Mouse (Mus musculus) forebrain, embryonic 16.5 days (tissue): ENCODE data around the gene Nup43. TPM values are rescaled to one million over a fixed set of nuclear protein-coding genes. Genes with fewer than 3 reads are reported as not detected.
A peak's percentile ranks its signal among the peaks of the same experiment; 100 is the strongest.

Experiments
- ATAC-seq: fragments of 200-750 bp; cut with Nextera tagmentation; 2 replicates; pipeline ENCODE4 v1.8.0; 2017; ENCODE audit warnings: mild to moderate bottlenecking, moderate library complexity
- H3K27ac ChIP-seq: fragments of 300-500 bp; sonication (generic); 2 replicates; pipeline ENCODE4 v1.5.1; 2014; ENCODE audit warnings: low read length, control low read depth
- H3K27me3 ChIP-seq: fragments of 300-500 bp; sonication (generic); replicated peaks from 2 replicates; pipeline ENCODE4 v1.6.1; 2014; ENCODE audit warnings: low read length; ENCODE audit not compliant: control insufficient read depth, insufficient read depth
- H3K36me3 ChIP-seq: fragments of 300-500 bp; sonication (generic); 2 replicates; pipeline ENCODE4 v1.6.1; 2014; ENCODE audit not compliant: control insufficient read depth, insufficient read depth
- H3K4me1 ChIP-seq: fragments of 300-500 bp; sonication (generic); replicated peaks from 2 replicates; pipeline ENCODE4 v1.6.1; 2014; ENCODE audit warnings: low read length; ENCODE audit not compliant: control insufficient read depth, insufficient read depth
- H3K4me2 ChIP-seq: fragments of 300-500 bp; sonication (generic); 2 replicates; pipeline ENCODE4 v1.6.1; 2014; ENCODE audit warnings: mild to moderate bottlenecking, low read length, control low read depth
- H3K4me3 ChIP-seq: fragments of 300-500 bp; sonication (generic); replicated peaks from 2 replicates; pipeline ENCODE4 v1.5.1; 2014; ENCODE audit warnings: mild to moderate bottlenecking, low read length, control low read depth
- H3K9ac ChIP-seq: fragments of 300-500 bp; sonication (generic); replicated peaks from 2 replicates; pipeline ENCODE4 v1.6.1; 2014; ENCODE audit warnings: low read depth, low read length, control low read depth
- H3K9me3 ChIP-seq: fragments of 300-500 bp; sonication (generic); 2 replicates; pipeline ENCODE4 v1.6.1; 2016; ENCODE audit warnings: low read length; ENCODE audit not compliant: control insufficient read depth
- WGBS: fragments of 180-500 bp; shearing (Covaris S2); extraction: QIAGEN DNeasy Blood & Tissue Kit; methylation state at CpG from one replicate; pipeline ENCODE4 v1.1.7; 2014; 5-methylcytosine and 5-hydroxymethylcytosine counted together
- polyA plus RNA-seq: library from polyadenylated mRNA; unstranded; fragments of >200 nt; fragmentation: Nextera tagmentation; extraction: Ambion mirVana; gene quantifications from 2 replicates; pipeline ENCODE4 v1.2.1, GENCODE M21; 2015

The Nup43 gene
- polyA plus RNA-seq, 1 experiment from 2014 or later, result 37.0 TPM

DNA sequence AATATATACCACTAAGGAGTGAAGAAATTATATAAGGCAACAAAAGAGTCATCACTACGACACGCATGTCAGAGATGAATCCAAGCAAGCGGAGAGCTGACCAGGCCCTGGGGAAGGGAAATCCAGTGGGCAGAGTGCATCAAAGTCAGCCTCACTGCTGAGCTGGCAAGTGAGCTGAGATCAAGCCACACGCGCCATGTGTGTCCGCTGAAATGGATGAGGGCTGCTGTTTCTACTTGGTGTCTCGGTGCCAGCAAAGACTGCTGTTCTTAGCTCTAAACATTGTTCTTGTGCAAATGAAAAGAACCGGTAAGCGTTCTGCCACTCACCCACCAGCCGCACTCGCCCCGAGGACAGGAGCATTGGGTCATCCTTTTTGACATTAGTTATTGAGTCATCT, 26.9 kb upstream of the Nup43 start:
- Histone ChIP-seq H3K27me3 (no peaks in the 10 kb centered on the region), H3K4me1 (no peaks in the 10 kb centered on the region), H3K4me3 (no peak overlapping the region), H3K27ac (no peak overlapping the region), H3K4me2 (no peak overlapping the region), H3K9ac (no peak overlapping the region), H3K9me3 (no peaks in the 10 kb centered on the region), H3K36me3 (peaks cover 30% of the 10 kb centered on the region)
- WGBS, result 94% methylated on average over 12 of the region's 12 CpGs
- ATAC-seq, result no peak

- Histone ChIP-seq H3K4me3 (no peak overlapping the region), H3K9me3 (no peaks in the 10 kb centered on the region), H3K27me3 (no peaks in the 10 kb centered on the region), H3K36me3 (peaks cover 31% of the 10 kb centered on the region), H3K4me1 (no peaks in the 10 kb centered on the region), H3K4me2 (no peak overlapping the region), H3K27ac (no peak overlapping the region), H3K9ac (no peak overlapping the region)
- WGBS, result 72% methylated on average over 2 of the region's 2 CpGs
- no peak for ATAC-seq
These were observed 21.4 kb upstream of the Nup43 start for GRCm38 (mm10) chr10:7645911-7646310.

DNA sequence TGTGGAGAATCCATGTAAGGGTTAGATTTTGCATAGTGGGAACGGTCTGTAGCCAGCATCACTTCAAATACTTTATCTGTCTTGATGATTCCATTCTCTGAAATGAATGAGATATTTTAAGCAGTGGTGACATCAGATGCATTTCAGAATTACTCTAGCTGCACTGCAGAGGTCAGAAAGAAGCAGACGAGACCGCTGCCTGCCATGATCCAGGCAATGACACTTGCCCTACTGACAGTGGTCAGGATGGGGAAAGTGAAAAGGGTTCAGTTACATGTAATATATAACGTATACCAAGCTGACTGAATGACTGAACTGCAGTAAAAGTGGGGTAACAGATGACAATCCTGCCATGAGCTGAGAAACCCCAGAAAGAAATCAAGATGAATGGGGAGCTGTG, 18.2 kb upstream of the Nup43 start:
- Histone ChIP-seq H3K9ac (no peak overlapping the region), H3K4me1 (no peaks in the 10 kb centered on the region), H3K27ac (no peak overlapping the region), H3K27me3 (no peaks in the 10 kb centered on the region), H3K9me3 (no peaks in the 10 kb centered on the region), H3K4me3 (no peak overlapping the region), H3K4me2 (no peak overlapping the region), H3K36me3 (peaks cover 26% of the 10 kb centered on the region)
- no peak for ATAC-seq
- 92% methylated on average over 4 of the region's 4 CpGs for WGBS

GRCm38 (mm10) chr10:7651057-7651456, 16.2 kb upstream of the Nup43 start:
- Histone ChIP-seq H3K9me3 (no peaks in the 10 kb centered on the region), H3K9ac (no peak overlapping the region), H3K27me3 (no peaks in the 10 kb centered on the region), H3K27ac (no peak overlapping the region), H3K4me3 (no peak overlapping the region), H3K4me2 (no peak overlapping the region), H3K4me1 (no peaks in the 10 kb centered on the region), H3K36me3 (peaks cover 20% of the 10 kb centered on the region)
- ATAC-seq, result no peak
- 99% methylated on average over 2 of the region's 2 CpGs for WGBS

- Histone ChIP-seq H3K27me3 (no peaks in the 10 kb centered on the region), H3K36me3 (no peaks in the 10 kb centered on the region), H3K27ac (peak overlapping the region; percentile 88), H3K9me3 (no peaks in the 10 kb centered on the region), H3K4me1 (peaks cover 13% of the 10 kb centered on the region), H3K9ac (peak overlapping the region; percentile 82), H3K4me3 (peak overlapping the region; percentile 98), H3K4me2 (peak overlapping the region; percentile 90)
- WGBS, result under 1% methylated on average over 43 of the region's 44 CpGs
- peak; percentile 75 for ATAC-seq
These were observed 4.7 kb upstream of the Nup43 start for GRCm38 (mm10) chr10:7662471-7663141.

GRCm38 (mm10) chr10:7663159-7664026, 3.9 kb upstream of the Nup43 start:
- peaks cover 20% of the 10 kb centered on the region for H3K4me1 ChIP-seq
- WGBS, result under 1% methylated on average over 63 of the region's 64 CpGs
- H3K27ac ChIP-seq, result peak overlapping the region; percentile 88
- peak overlapping the region; percentile 90 for H3K4me2 ChIP-seq
- H3K27me3 ChIP-seq, result no peaks in the 10 kb centered on the region
- peak overlapping the region; percentile 82 for H3K9ac ChIP-seq
- peak; percentile 92 for ATAC-seq
- H3K9me3 ChIP-seq, result no peaks in the 10 kb centered on the region
- peak overlapping the region; percentile 98 for H3K4me3 ChIP-seq
- no peaks in the 10 kb centered on the region for H3K36me3 ChIP-seq

- peak overlapping the region; percentile 90 for H3K4me2 ChIP-seq
- peak overlapping the region; percentile 98 for H3K4me3 ChIP-seq
- peaks cover 22% of the 10 kb centered on the region for H3K4me1 ChIP-seq
- H3K36me3 ChIP-seq, result no peaks in the 10 kb centered on the region
- H3K27ac ChIP-seq, result no peak overlapping the region; the same call in 1 of the 2 replicates
- H3K9me3 ChIP-seq, result no peaks in the 10 kb centered on the region
- ATAC-seq, result no peak
- 73% methylated on average over 6 of the region's 6 CpGs for WGBS
- peak overlapping the region; percentile 82 for H3K9ac ChIP-seq
- no peaks in the 10 kb centered on the region for H3K27me3 ChIP-seq
These were observed 3.2 kb upstream of the Nup43 start for GRCm38 (mm10) chr10:7664027-7664526.

- Histone ChIP-seq H3K4me2 (no peak overlapping the region), H3K9me3 (no peaks in the 10 kb centered on the region), H3K9ac (no peak overlapping the region), H3K36me3 (no peaks in the 10 kb centered on the region), H3K27me3 (no peaks in the 10 kb centered on the region), H3K27ac (no peak overlapping the region), H3K4me1 (peaks cover 22% of the 10 kb centered on the region), H3K4me3 (no peak overlapping the region)
- WGBS, result 88% methylated on average over 1 of the region's 1 CpGs
- no peak for ATAC-seq
These were observed 2.4 kb upstream of the Nup43 start for GRCm38 (mm10) chr10:7664889-7665288.

DNA sequence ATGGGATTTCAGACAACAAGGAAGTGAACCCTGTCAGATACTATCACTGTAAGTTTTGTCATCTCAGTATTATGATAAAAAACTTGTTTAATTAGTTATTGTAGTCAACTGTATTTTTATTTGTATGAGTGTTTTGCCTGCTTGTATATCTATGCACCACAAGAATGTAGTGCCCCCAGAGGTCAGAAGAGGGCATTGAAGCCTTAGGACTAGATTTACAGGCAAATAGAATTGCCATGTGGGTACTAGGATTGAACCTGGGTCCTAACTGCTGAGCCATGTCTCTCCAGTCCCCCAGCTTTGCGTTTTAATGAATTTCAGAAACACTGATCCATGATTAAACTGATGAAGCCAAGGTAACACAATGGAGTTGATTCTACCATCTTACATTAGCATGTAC, 6.4 kb downstream of the Nup43 start:
- no peak overlapping the region for H3K4me3 ChIP-seq
- no peak overlapping the region for H3K4me2 ChIP-seq
- H3K27ac ChIP-seq, result no peak overlapping the region
- no peak for ATAC-seq
- WGBS, result 73% methylated on average over 1 of the region's 1 CpGs
- H3K9ac ChIP-seq, result no peak overlapping the region
- H3K9me3 ChIP-seq, result no peaks in the 10 kb centered on the region
- H3K27me3 ChIP-seq, result no peaks in the 10 kb centered on the region
- H3K36me3 ChIP-seq, result peaks cover 18% of the 10 kb centered on the region
- peaks cover 5% of the 10 kb centered on the region; the same call in 1 of the 2 replicates for H3K4me1 ChIP-seq
